Mouse (Mus musculus) thymus, adult 2 months (tissue): ENCODE measurements around the gene Gm29427. TPM values are rescaled to one million over a fixed set of nuclear protein-coding genes. Genes with fewer than 3 reads are reported as not detected.
"Not testable (repeated sequence)": the region's sequence is repeated elsewhere in the genome, so short reads cannot be mapped to it uniquely, and the experiment has no call there.

Experiments used
- DNase-seq: peaks from one replicate; pipeline ENCODE4 v3.0.0; 2021
- H3K27ac ChIP-seq: fragments of 200-500 bp; 2 replicates; pipeline ENCODE4 v1.5.1; 2012; ENCODE audit warnings: low read length, control low read depth; ENCODE audit not compliant: control insufficient read depth, insufficient read depth
- H3K27me3 ChIP-seq: fragments of 200-500 bp; 2 replicates; pipeline ENCODE4 v1.6.1; 2012; ENCODE audit warnings: mild to moderate bottlenecking, low read length, moderate library complexity, mixed read lengths; ENCODE audit not compliant: control insufficient read depth, insufficient read depth
- H3K36me3 ChIP-seq: fragments of 200-500 bp; 2 replicates; pipeline ENCODE4 v1.6.1; 2012; ENCODE audit warnings: mild to moderate bottlenecking, low read length, moderate library complexity; ENCODE audit not compliant: control insufficient read depth, insufficient read depth
- H3K4me1 ChIP-seq: fragments of 200-500 bp; replicated peaks from 2 replicates; pipeline ENCODE4 v1.6.1; 2012; ENCODE audit warnings: low read length; ENCODE audit not compliant: control insufficient read depth, insufficient read depth
- H3K4me3 ChIP-seq: fragments of 200-500 bp; 2 replicates; pipeline ENCODE4 v1.5.1; 2012; ENCODE audit warnings: mild to moderate bottlenecking, low read length, control low read depth, moderate library complexity; ENCODE audit not compliant: control insufficient read depth, insufficient read depth
- CTCF ChIP-seq: fragments of 200-500 bp; IDR thresholded peaks from 2 replicates; pipeline ENCODE4 v1.5.1; 2012; ENCODE audit warnings: mild to moderate bottlenecking, control low read depth, low read length, moderate library complexity, borderline replicate concordance; ENCODE audit not compliant: control insufficient read depth, poor library complexity, insufficient read depth; ENCODE audit errors: extremely low read depth
- POLR2A ChIP-seq: fragments of 200-500 bp; IDR thresholded peaks from 2 replicates; pipeline ENCODE4 v1.6.1; 2012; ENCODE audit warnings: mild to moderate bottlenecking, low read length, control low read depth, moderate library complexity; ENCODE audit not compliant: control insufficient read depth, poor library complexity, insufficient read depth; ENCODE audit errors: extremely low read depth
- WGBS: fragments of 180-500 bp; shearing (Covaris S2); methylation state at CpG from one replicate; pipeline ENCODE4 v1.1.7; 2018; 5-methylcytosine and 5-hydroxymethylcytosine counted together
- polyA plus RNA-seq: library from polyadenylated mRNA; depleted of rRNA; stranded (reverse); fragments of >200 nt; gene quantifications from 2 replicates; pipeline ENCODE4 v1.2.3, GENCODE M21; 2012

Gm29427 gene
- polyA plus RNA-seq, 1 experiment = 0.09 TPM

DNA sequence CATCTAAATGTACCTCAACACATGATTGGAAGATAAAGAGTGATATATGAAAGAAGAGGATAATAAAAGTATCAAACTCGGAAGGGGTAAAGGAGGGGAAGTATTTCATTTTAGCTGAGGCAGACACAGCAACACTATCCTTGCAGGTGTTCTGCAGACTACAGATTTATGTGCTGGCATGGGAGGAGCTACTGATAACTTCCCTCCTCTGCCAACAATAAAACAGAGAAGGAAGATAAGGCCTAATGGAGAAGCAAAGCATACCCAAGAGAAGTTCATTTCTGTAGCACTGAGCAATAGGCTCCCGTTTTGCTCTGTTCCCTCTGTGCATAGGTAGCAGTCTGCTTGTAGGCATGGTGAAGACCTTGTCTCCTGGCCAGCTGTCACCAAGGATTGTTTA is 34.5 kb downstream of the Gm29427 start:
- no peak for TF ChIP-seq POLR2A
- no peak for TF ChIP-seq CTCF
- H3K36me3 ChIP-seq = no peaks in the 10 kb centered on the region
- DNase-seq = no peak
- WGBS = 29% methylated on average over 2 of the region's 2 CpGs
- no peak overlapping the region for H3K4me3 ChIP-seq
- H3K27me3 ChIP-seq = no peaks in the 10 kb centered on the region
- H3K4me1 ChIP-seq = no peaks in the 10 kb centered on the region
- no peak overlapping the region for H3K27ac ChIP-seq

- no peaks in the 10 kb centered on the region for H3K27me3 ChIP-seq
- no peaks in the 10 kb centered on the region for H3K36me3 ChIP-seq
- no peak overlapping the region for H3K4me3 ChIP-seq
- H3K4me1 ChIP-seq = no peaks in the 10 kb centered on the region
- DNase-seq = no peak
- no peak overlapping the region for H3K27ac ChIP-seq
- 97% methylated on average over 2 of the region's 2 CpGs for WGBS
- TF ChIP-seq POLR2A (no peak), CTCF (no peak)
Observed at GRCm38 (mm10) chr1:130678551-130678950, 37.0 kb downstream of the Gm29427 start.

GRCm38 (mm10) chr1:130663576-130663975 is 52.0 kb downstream of the Gm29427 start:
- not testable (repeated sequence) for H3K27ac ChIP-seq, H3K36me3 ChIP-seq, DNase-seq, H3K4me3 ChIP-seq, H3K4me1 ChIP-seq, H3K27me3 ChIP-seq
- 87% methylated on average over 5 of the region's 5 CpGs for WGBS

DNA sequence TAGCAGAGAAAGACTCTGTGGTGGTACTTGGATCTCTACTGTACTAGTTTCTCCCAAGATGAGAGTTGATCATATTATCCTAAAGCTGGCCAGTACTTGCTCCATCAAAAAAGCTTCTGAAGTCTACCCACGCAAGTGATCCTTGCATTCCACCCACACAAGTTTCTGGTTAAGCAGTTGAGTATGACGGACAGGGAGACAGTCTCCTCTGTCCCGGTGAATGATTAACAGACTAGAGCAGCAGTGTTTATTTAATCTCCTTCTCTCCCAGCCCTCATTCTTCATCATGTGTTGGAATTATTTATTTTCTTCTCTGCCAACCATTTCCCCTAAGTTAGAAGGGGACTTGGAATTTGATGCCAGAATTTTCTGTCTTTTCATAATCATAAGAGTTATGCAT is 54.1 kb downstream of the Gm29427 start, which contains the start of gene C4bp:
Gene C4bp (minus strand): TSS at position 179 of the 400 bp plus-strand sequence.
- TF ChIP-seq CTCF (no peak), POLR2A (no peak)
- no peak within 1 kb of the TSS for H3K4me3 ChIP-seq
- 95% methylated on average over 3 of the region's 3 CpGs for WGBS
- no peaks in the 10 kb centered on the region for H3K36me3 ChIP-seq
- no peak for DNase-seq
- H3K27me3 ChIP-seq = no peaks in the 10 kb centered on the region
- H3K27ac ChIP-seq = no peak within 1 kb of the TSS
- no peaks in the 10 kb centered on the region for H3K4me1 ChIP-seq

DNA sequence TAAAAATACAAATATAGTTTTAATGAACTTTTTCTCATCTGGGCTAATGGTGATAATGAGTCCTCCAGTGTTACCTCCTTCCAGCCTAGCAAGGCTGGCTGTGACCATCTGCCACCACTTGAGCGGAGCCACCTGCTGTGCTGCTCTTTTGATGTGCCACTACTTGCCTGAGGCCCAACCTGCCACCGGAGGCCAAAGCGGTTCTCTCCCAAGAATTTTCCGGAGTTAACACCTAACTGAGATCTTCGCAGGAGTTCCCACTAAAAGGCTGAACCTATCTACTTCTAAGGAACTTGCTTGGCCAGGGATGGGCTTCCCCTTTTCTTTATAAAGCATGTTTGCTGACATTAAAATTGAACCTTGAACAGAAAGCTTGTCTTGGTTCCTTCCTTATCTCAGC is 56.0 kb downstream of the Gm29427 start:
- WGBS = 74% methylated on average over 5 of the region's 5 CpGs
- not testable (repeated sequence) for DNase-seq, H3K27ac ChIP-seq, H3K27me3 ChIP-seq, H3K4me1 ChIP-seq, H3K36me3 ChIP-seq, H3K4me3 ChIP-seq

DNA sequence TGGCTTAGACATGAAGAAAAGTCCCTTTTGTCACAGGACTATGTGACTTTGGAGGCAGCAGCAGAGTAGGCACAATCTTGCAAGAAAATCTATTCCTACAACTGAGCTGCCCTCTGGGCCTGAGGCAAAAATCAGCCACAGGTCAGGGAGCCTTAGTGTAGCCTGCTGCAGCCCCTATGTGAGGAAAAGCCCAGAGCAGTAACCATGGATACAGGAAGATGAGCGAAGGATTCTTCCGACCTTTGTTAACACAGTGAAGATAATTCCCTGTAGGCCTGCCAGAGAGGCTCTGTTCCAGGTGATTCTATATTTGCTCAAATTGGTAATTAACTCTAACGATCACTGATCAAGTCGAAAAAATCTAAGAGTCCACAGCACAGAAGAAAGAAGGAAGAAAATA is 71.5 kb downstream of the Gm29427 start:
- Histone ChIP-seq H3K36me3 (no peaks in the 10 kb centered on the region), H3K27ac (no peak overlapping the region), H3K4me3 (no peak overlapping the region), H3K27me3 (no peaks in the 10 kb centered on the region), H3K4me1 (no peaks in the 10 kb centered on the region)
- TF ChIP-seq CTCF (no peak), POLR2A (no peak)
- DNase-seq = no peak
- 96% methylated on average over 4 of the region's 4 CpGs for WGBS

GRCm38 (mm10) chr1:130640967-130641366 is 74.6 kb downstream of the Gm29427 start:
- no peak for DNase-seq
- no peak overlapping the region for H3K4me3 ChIP-seq
- H3K27me3 ChIP-seq = no peaks in the 10 kb centered on the region
- H3K27ac ChIP-seq = no peak overlapping the region
- TF ChIP-seq CTCF = no peak
- TF ChIP-seq POLR2A = no peak
- H3K36me3 ChIP-seq = no peaks in the 10 kb centered on the region
- no peaks in the 10 kb centered on the region for H3K4me1 ChIP-seq
